Mouse (Mus musculus) cerebellum, postnatal 10 days (tissue): ENCODE data around the gene Slc35b3.

Source experiments
- DNase-seq, 2 experiments: peaks; one replicate each; pipeline ENCODE4 v3.0.0; 2021; ENCODE audit warnings: mixed read lengths in 2 of 2

Slc35b3 gene

GRCm38 (mm10) chr13:38936860-38937471 is 23.7 kb downstream of the Slc35b3 start:
- no peak for DNase-seq

- DNase-seq = no peak
Measured at GRCm38 (mm10) chr13:38935856-38936446, 24.7 kb downstream of the Slc35b3 start.

GRCm38 (mm10) chr13:38929843-38930578 is 30.7 kb downstream of the Slc35b3 start:
- DNase-seq = no peak

GRCm38 (mm10) chr13:38922676-38923075 is 38.0 kb downstream of the Slc35b3 start:
- no peak for DNase-seq

GRCm38 (mm10) chr13:38921306-38921705 is 39.4 kb downstream of the Slc35b3 start:
- no peak for DNase-seq

GRCm38 (mm10) chr13:38918188-38918885 is 42.3 kb downstream of the Slc35b3 start:
- DNase-seq = no peak

GRCm38 (mm10) chr13:38917556-38917955 is 43.1 kb downstream of the Slc35b3 start:
- no peak for DNase-seq

GRCm38 (mm10) chr13:38914771-38915170 is 45.9 kb downstream of the Slc35b3 start:
- no peak for DNase-seq

- DNase-seq = no peak
Measured at GRCm38 (mm10) chr13:38892364-38892763, 68.3 kb downstream of the Slc35b3 start.
